Mouse (Mus musculus): Measurements from ENCODE around the gene Sap30.

GRCm38 (mm10) chr8:57512141-57513056 lies 24.7 kb upstream of the Sap30 start:
- TF ChIP-seq CTCF (IDR thresholded peaks at IDR 0.05; ENCODE audit: low read depth, low read length) (no peak), TAL1 (conservative IDR thresholded peaks at IDR 0.05; ENCODE audit: low read depth, low read length) (no peak)

Data from G1E (cell line).